Mouse (Mus musculus): ENCODE results near the gene Crybg2. TPM values are rescaled to one million over a fixed set of nuclear protein-coding genes. Genes with fewer than 3 reads are reported as not detected.
A peak's percentile ranks its signal among the peaks of the same experiment; 100 is the strongest.

Crybg2 gene
- polyA plus RNA-seq, 1 experiment, result 17.7 TPM

DNA sequence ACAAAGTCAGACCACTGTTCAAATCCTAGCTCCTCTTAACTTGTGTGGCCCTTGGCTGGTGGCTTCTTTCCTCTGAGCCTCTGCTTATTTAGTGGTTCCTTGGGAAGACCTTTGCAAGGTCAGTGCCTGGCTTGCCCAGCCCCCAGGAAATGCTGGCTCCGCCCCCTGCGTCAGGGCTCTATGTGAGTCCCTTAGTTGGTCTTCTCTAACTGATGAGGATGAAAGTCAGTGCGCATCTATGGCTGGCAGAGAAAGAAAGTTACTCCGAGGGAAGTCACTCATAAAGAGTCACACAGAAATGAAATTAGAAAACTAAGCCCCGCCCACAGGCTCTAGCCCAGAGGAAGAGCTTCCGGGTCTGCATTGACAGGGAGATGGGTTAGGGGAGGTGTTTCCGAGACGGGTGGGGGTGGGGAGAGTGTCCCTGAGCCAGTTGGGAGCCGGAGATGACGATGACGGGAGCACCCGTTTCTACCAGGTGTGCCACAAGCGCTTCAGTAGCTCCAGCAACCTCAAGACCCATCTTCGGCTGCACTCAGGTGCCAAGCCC, 2.4 kb upstream of the Crybg2 start:
- DNase-seq (ENCODE audit: low spot score), result no peak

DNA sequence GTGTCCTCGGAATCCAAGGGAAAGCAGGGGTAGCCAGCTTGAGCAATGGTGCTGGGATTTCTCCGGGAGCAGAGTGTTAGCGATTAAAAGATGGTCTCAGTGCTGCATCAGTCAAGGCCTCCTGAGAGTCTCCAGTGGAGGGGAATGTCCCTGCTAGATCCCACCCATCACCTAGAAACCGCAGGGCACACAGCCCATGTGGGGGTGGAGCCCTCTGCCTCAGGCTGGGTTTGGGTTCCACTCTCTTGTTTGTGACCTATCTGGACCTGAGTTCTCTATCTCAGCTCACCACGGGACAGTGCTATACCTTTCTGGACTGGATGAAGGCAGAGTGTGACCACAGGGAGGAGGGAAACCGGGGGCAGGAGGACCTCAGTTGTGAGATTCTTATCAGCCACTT, 1.7 kb upstream of the Crybg2 start:
- DNase-seq (ENCODE audit: low spot score), result no peak

DNA sequence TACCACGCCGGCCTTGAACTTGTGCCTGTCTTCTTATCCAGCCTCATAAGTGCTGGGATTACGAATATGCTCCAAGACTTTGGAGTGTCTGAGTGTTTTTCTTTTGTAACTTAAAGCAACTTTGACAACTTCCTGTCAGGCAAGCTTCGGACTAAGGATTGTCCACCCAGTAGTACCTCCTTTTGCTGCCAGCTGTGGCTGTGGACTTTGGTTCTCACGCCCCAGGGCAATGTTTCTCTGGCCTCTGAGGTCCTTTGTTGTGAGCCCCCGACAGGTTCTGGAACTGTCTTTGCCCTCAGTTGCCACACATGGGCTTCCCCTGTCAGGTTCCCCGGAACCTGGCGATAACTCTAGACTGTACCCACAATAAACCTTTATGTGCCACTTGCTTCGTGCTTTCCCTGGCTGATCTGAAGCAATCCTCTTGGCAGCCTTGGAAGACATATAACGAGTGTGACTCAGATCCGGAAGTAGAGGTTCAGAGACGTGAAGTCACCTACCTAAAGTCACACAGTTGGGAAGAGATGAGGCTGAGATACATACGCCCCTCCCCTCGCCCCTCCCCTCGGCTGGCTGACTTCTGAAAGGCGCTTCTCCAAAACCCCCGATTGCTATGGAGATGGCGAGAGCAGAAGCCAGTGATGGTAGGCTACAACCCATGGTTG, 683 bp downstream of the Crybg2 start:
- no peak for DNase-seq (ENCODE audit: low spot score)

DNA sequence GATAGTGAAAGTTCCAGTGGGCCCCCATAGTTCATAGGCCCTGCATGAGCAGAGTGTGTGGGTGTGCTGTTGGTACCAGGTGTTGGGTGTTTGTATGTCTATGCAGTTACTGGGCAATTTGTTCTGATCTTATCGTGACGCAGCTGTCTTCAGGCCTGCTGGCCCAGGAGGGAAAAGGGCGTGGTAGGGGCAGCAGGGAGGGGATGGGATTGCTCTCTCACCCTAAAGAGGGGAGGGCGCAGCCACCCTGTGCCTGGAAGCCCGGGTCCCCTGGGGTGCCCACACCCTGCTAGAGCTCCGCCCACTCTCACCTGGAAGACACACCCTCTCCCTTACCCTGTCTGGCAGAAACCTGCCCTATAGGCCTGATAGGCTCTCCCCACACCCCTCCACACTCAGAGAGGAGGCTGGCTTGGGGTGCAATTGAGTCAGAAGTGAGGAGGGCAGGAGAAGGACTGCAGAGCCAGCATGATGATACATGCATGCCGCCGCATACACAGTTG, 1.4 kb downstream of the Crybg2 start:
- no peak for DNase-seq (ENCODE audit: low spot score)

DNA sequence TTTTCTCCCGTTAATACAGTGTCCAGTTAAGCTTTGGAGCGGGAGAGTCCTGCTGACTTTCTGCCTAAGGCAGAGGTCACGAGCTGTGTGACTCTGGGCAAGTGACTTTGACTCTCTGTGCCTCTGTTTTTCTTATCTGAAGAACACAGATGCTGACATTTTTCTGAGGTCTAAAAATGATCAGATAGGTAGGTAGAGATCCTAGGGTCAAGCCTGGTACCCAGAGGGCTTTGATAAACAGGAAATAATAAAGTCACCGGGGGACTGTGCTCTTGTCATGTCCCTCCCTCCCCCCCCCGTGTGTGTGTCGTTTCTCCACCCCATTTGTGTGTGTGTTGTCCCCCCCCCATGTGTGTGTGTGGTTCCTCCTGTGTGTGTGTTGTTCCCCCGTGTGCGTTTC, 1.9 kb downstream of the Crybg2 start:
- no peak for DNase-seq (ENCODE audit: low spot score)

DNA sequence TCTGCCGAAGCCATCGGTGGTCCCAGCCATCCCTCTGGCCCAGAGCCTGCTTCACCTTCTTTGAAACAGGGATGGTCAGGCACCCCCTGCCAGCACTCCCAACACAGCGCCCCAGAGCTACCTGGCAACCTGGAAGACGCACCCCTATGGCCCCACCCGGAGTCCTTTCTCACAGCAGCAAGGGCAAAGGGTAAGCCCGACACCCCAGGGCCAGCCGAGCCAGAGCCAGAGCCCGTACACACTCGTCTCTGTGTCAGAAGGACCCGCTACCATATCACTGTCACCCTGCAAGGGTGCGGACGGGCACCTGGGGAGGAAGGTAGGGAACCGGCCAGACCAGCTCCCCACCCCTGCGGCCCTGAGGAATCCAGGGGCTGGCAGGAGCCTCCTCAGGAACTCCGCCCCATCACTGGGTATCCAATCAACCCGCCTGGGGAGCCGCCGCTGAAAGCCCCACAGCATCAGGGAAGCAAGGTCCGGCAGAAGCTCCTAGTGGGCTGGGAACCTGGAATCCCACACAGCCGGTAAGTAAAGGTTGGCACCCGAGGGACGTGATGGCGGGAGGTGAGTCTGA, 4.9 kb downstream of the Crybg2 start:
- peak; percentile 55 for DNase-seq (ENCODE audit: low spot score)

DNA sequence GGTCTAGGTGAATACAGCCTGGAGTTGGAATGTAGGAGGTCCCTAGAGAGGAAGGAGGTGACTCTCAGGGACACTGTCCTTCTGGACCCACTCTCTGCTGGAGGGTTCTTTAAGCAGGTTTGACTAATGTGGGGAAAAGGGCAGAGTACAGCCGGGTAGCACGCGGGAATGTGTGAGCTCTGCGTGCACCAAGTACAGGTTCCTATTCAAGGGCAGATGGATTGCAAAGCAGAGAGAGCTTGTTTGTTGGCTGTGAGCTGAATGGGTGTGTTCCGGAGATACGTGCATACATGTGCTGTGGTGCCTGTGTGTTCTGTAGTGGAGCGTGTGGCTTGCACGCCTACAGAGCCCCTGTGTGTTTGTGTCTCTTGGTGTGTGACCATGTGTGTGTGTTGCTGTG, 6.8 kb downstream of the Crybg2 start:
- DNase-seq (ENCODE audit: low spot score), result no peak

DNA sequence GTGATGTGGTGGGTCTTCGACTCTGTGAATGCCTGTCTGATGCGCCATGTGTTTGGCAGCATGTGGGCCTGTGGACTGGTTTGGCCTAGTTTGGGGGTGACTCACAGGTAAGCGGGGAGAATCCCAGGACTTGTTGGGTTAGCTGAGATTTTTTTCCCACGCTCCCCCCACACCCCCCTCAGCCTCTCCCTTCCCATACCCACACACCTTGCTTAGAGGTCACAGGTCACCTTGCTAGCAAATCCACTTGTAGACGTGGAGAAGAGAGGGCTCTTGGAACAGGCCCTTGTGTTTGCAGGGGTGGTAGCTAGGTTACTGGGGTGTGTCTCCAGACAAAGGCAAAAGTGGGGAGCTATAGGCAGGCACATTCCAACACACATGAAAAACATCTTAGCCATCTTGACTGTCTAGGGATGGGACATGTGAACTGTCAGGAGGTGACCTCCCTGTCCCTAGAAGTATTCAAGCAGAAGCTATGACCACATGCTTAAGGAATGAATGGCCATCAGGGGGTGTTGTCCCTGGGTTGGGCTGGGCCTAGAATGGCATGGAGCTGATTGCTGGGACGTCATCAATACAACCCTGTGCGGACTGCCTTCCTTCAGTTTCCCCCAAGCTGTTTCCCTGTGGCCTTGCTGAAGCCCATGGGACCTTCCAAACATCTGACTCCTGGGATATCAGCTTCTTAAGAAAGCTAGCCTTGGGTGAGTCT, 7.4 kb downstream of the Crybg2 start:
- no peak for DNase-seq (ENCODE audit: low spot score)

DNA sequence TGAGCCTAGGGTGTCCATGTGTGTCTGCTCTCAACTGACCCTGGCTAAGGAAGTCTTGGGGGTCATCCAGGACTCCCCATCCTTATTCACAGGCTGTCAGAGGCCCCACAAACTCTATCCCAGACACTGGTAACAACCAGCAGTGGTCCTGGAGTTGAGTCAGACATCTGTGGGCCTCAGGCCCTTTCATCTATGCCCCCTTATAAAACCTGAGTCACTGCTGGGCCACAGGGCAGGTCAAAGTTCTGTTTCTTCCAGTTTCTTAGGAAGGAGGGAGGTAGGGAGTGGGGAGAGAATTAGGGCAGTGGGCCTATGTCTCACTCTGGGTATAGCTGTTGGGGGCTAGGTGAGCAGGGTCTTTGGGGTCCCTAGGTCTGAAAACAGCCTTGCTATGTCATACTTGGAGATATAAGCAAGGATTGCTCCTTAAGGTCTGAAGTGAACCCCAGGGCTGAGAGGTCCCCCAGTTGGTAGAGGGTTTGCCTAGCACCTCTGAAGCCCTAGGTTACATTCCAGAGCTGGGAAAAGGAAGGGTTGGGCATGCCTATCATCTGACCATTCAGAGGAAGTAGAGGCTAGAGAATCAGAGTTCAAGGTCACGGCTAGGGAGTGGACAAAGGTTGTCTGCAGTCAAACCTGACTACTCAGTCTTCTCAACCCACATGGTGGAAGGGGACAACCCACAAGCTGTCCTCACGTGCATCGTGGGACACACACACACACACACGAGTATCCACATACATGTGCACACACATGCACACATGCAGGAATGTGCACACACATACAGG, 8.4 kb downstream of the Crybg2 start:
- DNase-seq (ENCODE audit: low spot score), result no peak

DNA sequence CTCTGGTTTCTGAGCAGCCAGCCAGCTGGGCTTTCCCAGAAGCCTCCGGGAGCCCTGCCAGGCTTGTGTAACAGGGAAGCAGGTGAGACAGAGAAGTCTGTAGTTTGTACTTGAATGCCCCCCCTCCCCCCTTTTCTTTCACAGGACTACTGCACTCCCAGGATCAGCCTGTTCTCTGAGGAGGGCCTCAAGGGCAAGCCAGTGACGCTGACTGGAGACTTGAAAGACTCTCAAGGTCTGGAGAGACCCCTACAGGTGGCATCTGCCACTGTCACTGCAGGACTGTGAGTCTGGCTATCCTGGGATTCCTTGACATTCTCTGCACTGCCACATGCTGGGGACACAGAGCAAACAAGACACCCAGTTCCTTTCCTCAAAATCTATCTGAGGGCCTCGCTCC, 18.1 kb downstream of the Crybg2 start:
- no peak for DNase-seq (ENCODE audit: low spot score)

DNA sequence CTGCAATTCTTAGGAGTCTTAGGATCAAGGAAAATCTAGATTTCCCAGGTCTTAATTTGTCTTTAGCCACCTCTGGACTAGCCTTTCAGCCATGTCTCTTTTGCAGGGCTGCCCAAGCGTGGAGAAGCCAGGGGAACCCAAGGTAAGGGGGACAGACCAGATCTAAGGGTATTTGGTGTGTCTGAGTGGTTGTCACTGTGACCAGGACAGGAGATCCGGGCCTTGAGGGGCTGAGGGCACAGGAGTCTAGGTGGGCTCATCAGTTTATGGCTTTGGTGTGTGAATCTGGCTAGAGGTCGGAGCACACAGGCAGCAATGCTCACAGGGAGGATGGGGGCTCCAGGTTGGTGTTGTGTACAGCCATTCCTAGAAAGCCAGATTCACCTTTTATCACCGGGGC, 20.1 kb downstream of the Crybg2 start:
- DNase-seq (ENCODE audit: low spot score), result no peak

DNA sequence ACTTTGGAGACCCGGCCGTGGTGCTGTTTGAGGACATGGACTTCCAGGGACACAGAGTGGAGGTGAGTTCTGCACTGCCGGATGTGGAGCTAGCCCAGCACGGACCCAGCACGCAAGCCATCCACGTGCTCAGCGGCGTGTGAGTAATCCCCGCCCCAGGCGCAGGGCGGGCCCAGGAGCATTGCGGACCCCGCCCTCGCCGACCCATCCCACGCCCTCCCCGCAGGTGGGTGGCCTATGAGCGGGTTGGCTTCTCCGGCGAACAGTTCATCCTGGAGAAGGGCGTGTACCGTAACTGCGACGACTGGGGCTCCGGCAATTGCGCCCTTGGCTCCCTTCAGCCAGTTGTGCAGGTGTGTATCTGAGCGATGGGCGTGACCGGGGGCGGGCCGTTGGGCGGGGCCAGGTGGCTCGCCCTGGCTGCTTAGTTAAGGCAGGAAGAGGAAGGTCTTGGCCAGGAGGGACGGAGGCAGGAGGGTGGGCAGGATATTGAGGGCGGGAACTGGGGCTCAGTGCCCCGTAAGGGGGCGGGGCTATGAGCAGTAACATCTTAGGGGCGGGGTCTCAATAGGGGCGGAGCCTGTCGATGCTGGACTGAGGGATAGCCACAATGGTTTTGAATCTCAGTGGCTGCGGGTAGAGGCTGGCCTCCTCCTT, 21.2 kb downstream of the Crybg2 start:
- peak; percentile 52 for DNase-seq (ENCODE audit: low spot score)

DNA sequence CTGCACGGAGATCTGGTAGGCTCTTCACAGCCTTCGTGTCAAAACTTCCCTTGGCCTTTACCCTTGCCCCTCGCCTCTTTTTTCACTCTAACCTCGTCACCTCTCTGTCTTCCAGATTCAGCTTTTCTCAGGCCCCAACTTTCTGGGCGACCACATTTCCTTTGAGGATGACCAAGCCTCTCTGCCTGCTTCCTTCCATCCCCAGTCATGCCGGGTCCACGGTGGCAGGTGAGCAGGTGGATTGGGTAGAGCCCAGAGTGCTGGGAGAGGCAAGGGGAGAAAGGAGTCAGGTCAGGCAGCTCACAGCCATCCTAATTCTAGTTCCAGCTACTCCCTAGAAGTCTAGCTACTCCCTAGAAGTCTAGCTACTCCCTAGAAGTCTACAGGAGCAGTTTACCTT, 21.8 kb downstream of the Crybg2 start:
- no peak for DNase-seq (ENCODE audit: low spot score)

DNA sequence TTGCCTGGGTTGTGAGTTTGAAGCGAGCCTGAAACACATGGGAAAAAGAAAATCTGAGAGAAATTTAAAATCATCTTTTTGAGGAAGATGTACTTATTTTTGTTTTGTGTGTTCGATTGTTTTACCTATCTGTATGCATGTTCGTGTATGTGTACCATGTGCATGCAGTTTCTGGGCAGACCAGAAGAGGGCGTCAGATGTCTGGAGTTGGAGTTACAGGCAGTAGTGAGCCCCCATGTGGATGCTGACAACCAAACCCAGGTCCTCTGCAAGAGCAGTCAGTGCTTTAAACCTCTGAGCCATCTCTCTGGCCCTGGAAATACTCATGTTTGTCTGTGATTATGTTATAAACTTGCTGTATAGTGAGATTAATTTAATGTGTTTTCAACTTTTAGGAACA, 24.4 kb downstream of the Crybg2 start:
- no peak for DNase-seq (ENCODE audit: low spot score)

DNA sequence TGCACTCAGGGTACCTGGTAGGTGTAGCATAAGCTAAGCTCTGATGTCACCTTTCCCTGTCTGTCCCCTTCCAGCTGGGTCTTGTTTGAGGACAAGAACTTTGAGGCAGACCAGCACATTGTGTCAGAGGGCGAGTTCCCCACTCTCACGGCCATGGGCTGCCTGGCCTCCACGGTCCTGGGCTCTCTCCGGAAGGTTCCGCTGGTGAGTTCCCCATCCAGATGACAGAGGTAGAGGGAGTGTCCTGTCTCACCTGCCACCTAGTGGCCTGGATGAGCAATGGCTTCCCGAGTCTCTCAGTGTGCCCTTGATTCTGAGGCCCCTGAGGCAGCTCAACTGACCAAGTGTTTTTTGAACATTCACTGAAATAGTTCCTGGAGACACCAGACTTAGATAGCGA, 26.8 kb downstream of the Crybg2 start:
- no peak for DNase-seq (ENCODE audit: low spot score)

DNA sequence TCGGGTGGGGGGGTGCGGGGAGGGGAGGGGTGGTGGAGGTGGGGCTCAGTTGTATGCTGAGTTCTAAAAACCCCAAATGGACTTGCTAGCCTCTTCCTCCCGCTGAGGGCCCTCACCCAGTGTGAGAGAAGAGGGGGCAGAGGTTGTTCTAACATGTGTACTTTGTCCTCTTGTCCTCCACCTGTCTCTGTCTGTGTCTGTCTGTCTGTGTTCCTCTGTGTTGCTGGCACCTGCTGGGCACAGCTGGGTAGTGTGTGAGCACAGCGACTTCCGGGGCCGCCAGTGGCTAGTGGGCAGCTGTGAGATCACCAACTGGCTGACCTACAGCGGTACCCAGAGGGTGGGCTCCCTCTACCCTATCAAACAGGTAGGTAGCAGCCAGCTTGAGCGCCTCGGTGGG, 28.4 kb downstream of the Crybg2 start:
- no peak for DNase-seq (ENCODE audit: low spot score)

DNA sequence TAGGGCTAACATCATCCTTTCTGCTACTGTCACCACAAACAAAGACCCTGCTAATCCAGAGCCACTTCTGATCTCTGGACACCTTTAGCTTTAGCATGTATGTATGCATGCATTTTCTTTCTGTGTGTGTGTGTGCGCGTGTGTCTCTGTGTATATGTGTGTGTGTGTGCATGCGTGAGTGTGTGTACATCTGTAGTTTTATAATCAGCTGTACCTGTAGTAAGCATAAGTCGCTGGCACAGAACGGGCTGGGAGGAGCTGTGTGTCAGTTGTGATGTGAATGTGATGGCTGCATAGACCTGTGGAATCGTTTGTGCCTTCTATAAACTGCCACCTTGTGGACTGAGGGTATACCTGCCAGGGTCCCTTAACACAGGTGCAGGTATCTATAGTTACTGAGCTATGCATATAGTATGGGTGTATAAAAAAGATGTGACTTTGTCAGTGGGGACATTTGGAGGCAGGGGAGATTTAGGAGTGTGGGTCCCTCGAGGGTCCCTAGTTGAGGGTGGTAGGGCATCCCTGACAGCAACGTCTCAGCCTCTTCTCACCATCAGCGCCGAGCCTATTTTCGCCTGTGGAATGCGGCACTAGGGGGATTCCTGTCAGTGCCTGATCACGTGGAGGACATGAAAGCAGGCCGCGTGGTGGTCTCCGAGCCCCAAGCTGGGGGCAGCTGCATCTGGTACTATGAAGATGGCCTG, 30.1 kb downstream of the Crybg2 start:
- DNase-seq (ENCODE audit: low spot score), result no peak

DNA sequence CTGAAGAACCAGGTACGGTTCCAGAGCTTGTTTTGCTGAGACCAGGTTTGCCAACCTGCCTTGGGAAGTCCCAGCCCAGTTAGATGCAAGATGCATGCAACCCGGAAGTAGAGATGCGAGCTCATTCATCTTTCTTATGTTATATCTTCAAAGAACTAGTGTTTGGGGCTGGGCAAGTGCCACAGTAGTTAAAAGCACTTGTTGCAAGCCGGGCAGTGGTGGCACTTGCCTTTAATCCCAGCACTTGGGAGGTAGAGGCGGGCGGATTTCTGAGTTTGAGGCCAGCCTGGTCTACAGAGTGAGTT, 30.6 kb downstream of the Crybg2 start:
- DNase-seq (ENCODE audit: low spot score), result no peak

DNA sequence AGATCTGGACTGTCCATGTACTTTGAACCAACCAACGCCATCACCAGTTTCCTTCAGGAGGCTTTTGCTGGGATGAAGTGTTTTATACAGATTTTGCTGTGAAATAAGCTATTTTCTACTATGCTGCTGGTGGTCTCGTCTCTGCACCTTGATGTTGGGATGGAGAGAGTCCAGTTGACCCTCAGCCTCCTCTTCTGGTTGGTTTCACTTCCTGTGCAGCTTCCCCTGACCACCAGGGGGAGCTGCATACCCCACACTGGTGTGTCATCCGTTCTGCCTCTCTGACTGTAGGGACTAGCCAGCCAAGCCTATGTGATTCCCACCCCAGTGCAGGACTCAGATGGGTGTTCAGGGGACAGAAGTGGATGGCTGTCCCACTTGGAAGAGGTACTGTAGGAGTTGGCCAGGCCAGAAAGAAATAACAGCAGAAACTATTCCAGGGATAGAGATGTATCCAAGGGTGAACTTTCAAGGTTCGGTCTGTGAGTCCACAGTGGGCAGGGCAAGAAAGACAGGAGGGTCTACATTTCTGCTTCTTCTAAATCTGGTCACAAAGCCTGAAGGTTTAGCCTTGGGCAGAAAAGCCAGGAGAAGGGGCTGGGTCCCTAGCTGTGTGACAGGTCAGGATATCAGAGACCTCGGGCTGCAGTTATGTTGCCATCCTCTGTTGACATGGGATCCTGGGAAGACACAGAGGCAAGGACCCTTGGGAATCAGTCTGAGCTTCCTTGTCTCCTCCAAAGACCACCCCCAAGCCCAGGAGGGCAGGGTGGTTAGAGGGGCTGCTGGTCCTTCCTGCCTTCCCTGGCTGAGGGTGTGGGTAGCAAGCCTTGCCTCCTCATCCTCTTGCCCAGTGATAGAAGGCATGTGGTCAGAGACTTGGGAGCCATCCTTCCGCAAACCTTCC, 32.0 kb downstream of the Crybg2 start:
- no peak for DNase-seq (ENCODE audit: low spot score)

DNA sequence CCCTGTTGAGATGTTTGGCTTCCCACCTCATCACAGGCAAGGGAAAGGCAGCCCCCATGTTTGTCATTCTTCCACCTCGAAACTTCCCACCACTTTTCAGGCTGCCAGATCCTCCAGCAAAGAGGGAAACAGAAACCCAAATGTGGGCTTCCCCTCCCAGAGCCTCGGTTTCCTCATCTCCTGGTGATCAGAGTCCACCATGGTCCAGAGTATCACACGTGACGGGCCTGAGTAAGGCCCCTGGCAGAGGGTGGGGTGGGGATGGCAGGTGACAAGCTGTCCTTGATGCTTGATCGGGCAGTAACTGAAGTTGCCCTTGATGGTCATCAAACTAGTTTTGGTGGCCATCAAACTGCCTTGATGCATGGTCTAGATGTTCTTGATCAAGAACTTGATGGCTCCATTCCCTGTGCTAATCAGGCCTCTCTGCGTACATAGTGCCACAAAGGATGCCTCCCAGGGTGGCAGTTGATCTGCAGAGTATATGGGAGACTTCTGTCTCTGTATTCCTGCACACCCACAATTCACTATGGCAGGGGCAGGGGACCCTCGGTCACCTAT, 33.5 kb downstream of the Crybg2 start:
- no peak for DNase-seq (ENCODE audit: low spot score)
